Mouse (Mus musculus) megakaryocyte, embryonic 14.5 days (primary cell): ENCODE data around the gene Rptor.

ENCODE experiments used
- FLI1 ChIP-seq: IDR thresholded peaks from 2 replicates; pipeline ENCODE4 v1.6.1; 2012; ENCODE audit warnings: low read length, inconsistent platforms, mixed read lengths
- GATA1 ChIP-seq: IDR thresholded peaks from 3 replicates; pipeline ENCODE4 v1.6.1; 2012; ENCODE audit warnings: mixed read lengths, low read length, inconsistent platforms, borderline replicate concordance

DNA sequence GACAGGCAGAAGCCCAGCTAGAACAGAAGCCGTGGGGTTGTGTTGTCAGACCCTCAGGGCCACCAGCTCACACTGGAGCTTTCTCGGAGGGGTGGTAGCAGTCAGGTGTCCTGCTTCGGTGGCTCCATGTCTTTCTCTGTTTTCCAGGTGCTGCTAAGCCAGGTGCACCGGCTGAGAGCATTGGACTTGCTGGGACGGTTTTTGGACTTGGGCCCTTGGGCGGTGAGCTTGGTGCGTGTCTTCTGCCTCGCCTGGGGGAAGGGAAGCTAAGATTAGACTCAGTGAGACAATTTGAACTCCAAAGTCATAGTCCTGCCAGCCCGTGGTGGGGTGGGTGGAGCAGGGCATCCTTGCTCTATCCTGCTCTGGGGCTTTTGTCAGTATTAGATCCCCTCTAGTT is 218.8 kb downstream of the Rptor start:
- no peak for TF ChIP-seq GATA1
- no peak for TF ChIP-seq FLI1
